Mouse (Mus musculus): ENCODE results near the gene Dok5.

DNA sequence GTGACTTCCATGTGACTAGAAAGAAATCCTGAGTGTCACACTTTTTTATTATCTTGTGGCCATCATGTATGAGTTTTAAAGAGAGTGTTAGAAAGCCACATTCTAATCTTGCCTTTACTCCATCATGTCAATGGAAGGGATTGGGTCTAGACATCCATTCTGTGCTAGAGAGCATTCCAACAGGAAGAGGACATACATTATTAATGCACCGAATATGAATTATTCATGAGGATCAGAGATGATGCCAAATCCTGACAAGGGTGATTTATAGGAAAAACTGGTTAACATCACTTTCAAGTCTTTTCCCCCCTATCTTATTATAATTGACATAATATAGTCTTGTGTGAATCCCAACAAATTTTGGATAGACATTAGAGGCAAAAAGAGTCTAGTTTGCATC lies 2.1 kb downstream of the Dok5 start:
- no peak for TF ChIP-seq CTCF (IDR thresholded peaks at IDR 0.05; ENCODE audit: low read depth)
- no peak for TF ChIP-seq EP300 (optimal IDR thresholded peaks at IDR 0.05)
